Mouse (Mus musculus): ENCODE data around the gene Tmem266. TPM values are rescaled to one million over a fixed set of nuclear protein-coding genes. Genes with fewer than 3 reads are reported as not detected.

Tmem266 gene
- total RNA-seq, 4 experiments from 2014 or later, result 2.4 to 3.0 (median 2.5) TPM

DNA sequence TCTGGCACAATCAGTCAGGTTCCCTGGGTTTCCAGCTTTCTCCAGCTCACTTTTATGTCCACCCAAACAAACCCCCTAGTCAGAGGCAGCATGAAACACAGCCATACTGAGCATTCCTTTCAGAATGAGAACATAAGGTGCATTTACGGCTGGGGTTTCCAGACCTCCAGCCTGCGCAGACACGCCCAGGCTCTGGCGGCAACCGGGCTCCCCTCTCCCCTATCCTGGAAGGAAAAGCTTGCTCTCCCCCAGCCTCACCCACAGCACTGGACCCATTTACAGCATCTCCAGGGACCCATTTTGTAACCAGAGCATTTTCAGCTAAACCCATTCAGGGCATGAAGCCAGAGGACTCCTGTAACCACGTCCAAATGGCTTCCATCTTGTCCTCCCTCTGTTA, 123.3 kb downstream of the Tmem266 start:
- no peak for DNase-seq (ENCODE audit: low spot score)

GRCm38 (mm10) chr9:55451426-55451825, 124.7 kb downstream of the Tmem266 start:
- DNase-seq (ENCODE audit: low spot score), result no peak

- no peak for DNase-seq (ENCODE audit: low spot score)
Measured at GRCm38 (mm10) chr9:55452906-55453305, 126.2 kb downstream of the Tmem266 start.

GRCm38 (mm10) chr9:55453366-55453765, 126.7 kb downstream of the Tmem266 start:
- DNase-seq (ENCODE audit: low spot score), result no peak

DNA sequence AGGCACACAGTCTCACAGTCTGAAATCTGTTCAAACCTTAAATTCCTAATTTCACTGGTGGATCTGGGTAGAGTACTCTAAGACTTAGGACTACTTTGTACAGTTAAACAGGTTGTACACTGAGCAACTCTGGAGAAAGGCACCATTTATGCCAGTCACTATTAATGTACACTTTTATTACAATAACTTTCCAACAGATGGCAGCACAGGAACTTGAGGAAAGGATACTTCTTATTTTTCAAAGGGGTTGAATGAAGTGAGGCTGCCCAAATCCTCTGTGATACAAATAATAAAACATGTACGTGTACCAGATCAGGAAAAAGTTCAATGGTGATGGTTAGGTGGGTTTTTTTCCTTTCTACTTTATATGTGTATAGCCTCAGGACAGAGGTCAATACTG, 141.7 kb downstream of the Tmem266 start:
- DNase-seq (ENCODE audit: low spot score), result no peak

DNA sequence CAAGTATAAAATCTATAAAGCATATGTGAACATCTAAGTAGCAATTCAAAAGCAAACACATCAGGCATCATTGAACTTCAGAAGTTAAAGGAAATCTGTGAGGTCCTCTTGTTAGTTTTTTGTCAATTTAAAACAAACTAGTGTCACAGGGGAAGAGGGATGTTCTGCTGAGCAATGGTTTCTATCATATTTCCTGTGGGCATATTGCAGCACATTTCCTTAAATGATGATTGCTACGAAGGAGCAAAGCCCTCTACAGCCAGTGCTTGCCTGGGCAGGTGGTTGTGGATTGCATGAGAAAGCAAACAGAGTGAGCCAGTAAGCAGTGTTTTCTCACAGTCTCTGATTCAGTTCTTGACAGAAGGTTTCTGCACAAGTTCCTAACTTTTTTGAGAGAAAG, 149.4 kb downstream of the Tmem266 start:
- no peak for DNase-seq (ENCODE audit: low spot score)

- DNase-seq (ENCODE audit: low spot score), result no peak
Measured at GRCm38 (mm10) chr9:55478699-55479098, 152.0 kb downstream of the Tmem266 start.

DNA sequence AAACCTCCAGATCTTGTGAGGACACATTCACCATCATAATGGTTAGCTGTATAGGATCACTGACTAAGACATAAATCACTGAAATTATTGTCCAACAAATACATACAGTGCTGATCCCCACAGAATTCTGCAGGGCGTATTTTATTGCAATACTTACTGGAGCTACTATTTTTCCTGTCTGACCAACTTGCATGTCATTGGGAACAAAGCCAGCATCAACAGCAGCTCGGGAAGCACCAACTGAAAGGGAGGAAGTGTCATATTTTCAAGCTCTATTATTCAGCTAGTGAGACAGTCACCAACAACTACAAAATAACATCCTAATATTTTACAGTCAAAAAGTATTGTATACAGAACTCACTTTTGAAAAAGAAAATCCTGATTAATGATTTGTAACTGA, 155.4 kb downstream of the Tmem266 start:
- peak; percentile 12 for DNase-seq (ENCODE audit: low spot score)

Other genes starting within 250 kb of the Tmem266 start
- gene Ube2q2, start 178.1 kb upstream of the Tmem266 start, total RNA-seq (2022), result 10 to 100 TPM; 27.6 to 29.7 (median 28.3) TPM
- 10 to 100 TPM; 31.0 to 34.3 (median 33.3) TPM for gene Fbxo22, start 118.0 kb upstream of the Tmem266 start, total RNA-seq (2022)
- 1 to 10 TPM; 2.1 to 3.8 (median 2.4) TPM for gene Nrg4, start 69 bp upstream of the Tmem266 start, total RNA-seq (2022)
- 1,000 to 10,000 TPM in 2 of 4 experiments, 100 to 1,000 TPM in 2; 853 to 1,095 (median 1,008) TPM for gene Etfa, start 185.3 kb downstream of the Tmem266 start, total RNA-seq (2022)
- not detected for gene Isl2, start 211.8 kb downstream of the Tmem266 start, total RNA-seq (2022)

All from heart, adult 8-10 months (tissue).